Mouse (Mus musculus): ENCODE results near the gene Fkbpl. TPM values are rescaled to one million over a fixed set of nuclear protein-coding genes. Genes with fewer than 3 reads are reported as not detected.

The Fkbpl gene
- 14.2 and 16.1 TPM in 2 replicates for polyA plus RNA-seq (2015; fragmentation: Nextera tagmentation; extraction: Ambion mirVana)

DNA sequence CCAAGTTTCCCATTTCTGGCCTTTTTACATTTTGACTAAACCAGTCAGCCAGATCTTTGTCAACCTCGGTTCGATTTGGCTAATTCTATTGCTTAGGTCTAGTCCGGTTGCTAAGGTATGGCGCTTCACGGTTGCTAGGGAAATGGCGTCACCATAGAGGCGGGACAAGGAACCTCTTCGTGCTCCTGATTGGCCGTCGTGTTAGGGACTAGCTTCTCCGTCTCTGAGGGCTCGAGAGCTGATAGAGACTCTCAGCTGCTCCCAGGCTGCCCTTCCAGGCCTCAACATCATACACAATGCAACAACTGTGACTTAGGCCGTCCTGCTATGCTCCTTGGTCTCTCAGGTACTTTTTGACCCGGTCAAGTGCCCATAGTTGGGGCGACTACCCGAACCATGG is at the start of gene Fkbpl:
Fkbpl (plus strand) TSS at position 157 of the 400 bp plus-strand sequence.

DNA sequence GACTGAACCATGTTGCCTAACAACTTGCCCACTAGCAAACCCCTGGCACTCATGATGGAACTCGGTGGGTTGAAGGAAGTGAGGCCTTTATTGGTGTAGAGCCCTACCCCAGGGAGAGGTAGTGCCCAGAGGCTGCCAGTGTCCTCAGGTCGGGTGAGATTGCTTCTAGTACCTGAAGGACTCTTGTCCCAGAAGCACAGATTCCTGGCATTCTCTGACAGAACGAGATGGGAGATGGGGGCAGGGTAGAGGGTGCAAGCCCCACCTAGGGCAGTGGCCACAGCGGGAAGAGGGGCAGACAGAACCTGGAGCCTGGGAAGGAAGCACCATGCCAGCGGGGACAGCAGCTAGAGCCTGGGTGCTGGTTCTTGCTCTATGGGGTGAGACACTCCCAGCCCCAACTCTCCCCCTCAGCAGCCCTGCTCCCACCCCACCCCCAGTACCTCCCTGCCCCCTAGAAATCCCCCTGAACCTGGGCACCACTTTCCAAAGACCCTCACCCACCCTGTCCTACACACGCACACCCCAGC is 46.9 kb upstream of the Fkbpl start, which contains the start of gene Ager:
Ager (plus strand) TSS at position 297 of the 530 bp plus-strand sequence.

DNA sequence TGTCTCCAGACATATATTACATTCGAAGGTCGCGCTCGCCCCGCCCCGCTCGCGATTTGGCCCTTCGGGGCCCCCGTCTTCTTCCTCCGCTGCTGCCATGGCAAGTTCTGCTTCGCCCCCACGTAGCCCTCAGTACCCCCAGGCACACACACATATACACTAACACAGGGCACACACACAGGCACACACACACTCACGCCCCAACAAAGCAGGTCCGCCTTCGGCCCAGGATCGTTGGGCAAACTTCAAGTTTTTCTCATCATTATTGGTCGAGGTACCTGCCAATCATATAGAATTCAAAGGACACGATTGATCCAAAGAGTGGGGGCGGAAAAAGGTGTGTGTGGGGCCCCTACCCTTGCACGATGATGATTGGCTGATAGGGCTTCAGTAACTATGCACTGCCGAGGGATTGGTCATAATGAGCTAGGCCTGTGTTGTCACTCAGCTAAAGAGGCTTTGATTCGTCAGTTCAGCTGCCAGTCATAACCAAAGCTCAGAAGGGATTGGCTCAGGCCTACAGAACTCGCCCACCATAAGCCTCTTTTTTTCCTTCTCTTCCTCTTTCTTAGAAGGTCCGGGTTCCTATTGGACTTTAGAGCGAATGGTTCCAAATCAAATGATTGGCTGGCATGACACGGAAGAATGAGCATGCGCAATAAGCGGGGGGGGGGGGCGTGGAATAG is 41.0 kb upstream of the Fkbpl start, which contains the start of gene Rnf5:
Rnf5 (minus strand) TSS at position 316 of the 686 bp plus-strand sequence.

DNA sequence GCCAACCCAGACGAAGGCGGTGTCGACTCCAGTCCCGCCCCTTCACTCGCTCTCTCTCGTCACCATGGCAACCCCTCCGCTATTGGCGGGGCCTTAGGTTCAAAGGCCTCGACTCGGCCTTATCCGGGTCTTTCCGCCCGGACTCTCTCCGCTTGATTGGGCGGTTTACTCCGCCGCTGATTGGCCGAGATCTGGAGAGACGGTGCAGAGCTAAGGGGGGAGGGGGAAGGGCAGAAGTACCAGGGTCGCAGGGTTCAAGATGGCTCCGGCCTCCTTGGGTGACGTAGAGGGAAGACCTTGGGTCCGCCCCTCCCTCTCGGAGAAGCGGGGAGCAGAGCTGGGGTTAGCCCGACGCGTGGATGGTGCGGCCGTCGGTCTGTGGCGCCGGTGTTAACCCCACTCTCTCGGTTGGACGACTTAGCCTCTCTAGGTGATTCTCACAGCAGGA is 40.5 kb upstream of the Fkbpl start, which contains the start of gene Agpat1:
Agpat1 (plus strand) TSS at position 202 of the 448 bp plus-strand sequence.

DNA sequence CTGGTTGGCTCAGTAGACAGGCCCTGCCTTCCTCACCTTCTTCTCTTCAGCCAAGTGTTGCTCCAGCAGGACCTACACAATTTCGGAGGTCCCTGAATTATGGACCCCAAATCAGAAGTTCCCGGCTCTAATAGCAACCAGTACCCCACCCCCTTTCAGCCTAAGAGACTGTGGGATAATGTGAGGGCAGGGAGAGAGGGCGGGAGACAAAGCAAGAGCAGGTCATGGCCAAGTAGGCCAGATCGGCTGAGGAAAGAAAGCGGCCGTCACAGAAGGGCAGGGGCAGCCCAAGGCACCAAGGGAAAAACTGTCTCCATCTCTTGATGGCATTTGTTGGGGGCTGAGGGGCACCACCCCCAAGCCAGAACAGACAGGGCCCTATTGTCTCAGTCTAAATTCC is 28.7 kb upstream of the Fkbpl start, which contains the start of gene Egfl8:
Egfl8 (minus strand) TSS at position 101 of the 400 bp plus-strand sequence.

DNA sequence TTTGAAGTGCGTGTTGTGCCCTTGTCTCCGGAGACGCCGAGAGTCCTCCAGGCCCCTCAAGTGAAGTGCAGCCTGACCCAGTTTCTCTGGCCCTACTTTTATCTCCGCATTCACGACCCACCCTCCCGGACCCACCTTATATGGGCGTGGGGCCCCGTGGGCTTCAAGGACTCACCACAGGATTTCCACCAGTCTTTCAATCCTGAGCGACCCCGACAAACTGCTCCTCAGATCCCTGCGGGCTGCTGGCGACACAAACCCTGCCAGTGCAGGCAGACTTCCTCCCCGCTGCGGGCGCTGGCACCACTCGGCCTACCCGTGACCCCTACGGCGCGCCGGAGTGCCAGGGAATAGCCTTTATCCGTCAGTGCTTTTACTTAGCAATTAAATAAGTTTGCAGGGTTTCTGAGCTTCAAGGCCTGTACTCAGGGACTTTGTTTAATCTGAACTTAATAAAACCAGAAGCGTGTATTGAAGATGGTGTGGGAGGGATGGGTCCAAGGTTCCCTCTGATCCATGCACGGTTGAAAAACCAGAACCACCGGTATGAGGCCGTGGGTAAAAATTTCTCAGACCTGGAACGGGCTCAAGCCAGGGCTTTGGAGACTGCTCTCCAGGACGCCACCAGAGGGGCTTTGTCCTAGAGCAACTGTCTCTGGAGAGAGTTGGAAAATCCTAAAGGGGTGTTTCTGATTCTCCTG is 16.5 kb upstream of the Fkbpl start, which contains the start of gene Ppt2:
Ppt2 (minus strand) TSS at position 568 of the 701 bp plus-strand sequence.

DNA sequence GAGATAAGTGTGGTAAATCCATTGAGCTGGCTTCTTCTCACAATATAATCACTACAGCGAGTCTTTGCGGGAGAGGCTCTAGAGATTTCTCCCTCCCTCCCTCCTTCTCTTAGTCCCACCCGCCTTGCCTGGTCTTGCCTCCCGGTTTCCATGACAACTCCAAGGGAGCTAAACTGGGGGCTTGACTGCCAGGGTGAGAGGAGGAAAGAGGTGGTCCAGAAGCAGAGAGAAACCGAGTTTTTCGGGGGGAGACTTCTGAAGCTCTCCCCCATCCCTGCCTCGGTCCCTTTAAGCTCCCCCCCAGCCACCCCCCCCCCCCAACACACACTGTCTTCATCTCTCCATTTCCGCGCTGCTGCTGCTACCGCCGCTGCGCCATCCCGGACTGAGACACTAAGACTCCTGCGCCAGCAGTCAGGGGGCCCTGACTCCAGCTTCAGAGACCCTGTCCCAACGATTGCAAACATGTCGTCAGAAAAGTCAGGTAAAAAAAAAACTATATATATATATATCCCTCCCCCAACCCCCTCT is 15.3 kb upstream of the Fkbpl start, which contains the start of gene Prrt1:
Prrt1 (plus strand) TSS at position 313 of the 531 bp plus-strand sequence.

DNA sequence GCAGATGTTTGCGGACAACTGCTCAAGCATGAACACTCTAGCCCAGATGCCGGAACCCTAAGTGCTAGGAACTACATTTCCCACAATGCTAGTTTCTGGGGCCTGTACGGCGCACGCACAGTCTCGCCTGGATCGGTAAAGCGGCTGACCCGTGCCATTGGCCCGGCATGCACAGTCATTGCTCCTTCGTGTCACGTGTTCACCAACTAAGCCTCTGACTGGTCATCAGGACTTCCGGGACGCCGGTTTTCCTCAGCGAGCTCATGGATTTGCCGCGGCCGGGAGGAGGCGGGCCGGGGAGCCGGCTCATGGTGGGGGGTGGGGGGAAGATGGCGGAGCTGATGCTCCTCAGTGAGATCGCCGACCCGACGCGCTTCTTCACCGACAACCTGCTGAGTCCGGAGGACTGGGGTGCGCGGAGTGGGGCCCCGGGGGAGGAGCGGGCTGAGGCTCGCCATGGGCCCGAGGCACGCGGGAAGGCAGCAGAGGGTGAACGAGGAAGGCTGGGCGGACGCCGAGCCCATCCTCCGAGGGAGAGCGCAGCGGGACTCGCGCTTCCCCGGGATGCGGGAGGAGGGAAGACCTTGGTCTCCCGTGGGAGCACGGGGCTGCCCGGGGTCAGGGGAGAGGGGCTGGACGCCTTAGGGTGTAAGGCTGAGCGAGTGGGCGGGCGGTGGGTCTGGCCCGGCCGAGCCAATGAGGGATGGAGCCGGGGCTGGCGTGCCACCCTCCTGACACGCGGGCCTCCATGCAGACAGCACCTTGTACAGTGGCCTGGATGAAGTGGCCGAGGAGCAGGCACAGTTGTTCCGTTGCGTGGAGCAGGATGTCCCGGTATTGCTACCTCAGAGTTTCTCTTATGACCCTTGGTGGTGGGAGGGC is 2.6 kb downstream of the Fkbpl start, which contains the start of gene Atf6b:
Atf6b (plus strand) TSS at position 241 of the 882 bp plus-strand sequence.

DNA sequence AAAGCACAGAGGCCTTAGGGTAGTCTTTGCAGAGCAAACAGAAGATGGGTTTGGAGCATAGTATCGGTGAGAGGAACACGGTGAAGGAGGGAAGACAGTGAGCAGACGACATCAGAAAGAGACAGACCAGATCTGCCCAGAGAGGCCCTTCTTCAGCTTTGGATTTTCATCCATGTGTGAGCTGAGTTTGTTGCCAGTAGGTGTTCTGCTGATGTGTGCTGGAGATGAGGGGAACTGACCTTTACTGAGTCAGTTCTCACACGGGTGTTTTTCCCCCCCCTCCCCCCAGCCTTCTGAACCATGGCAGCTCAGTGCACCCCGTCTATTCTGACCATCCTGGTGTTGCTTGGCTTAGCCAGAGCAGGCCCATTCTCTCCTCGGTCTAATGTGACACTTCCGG is 25.7 kb downstream of the Fkbpl start, which contains the start of gene Tnxb:
Tnxb (plus strand) TSS at position 301 of the 400 bp plus-strand sequence.

Other genes starting within 250 kb of the Fkbpl start
- 5.3 and 6.1 TPM in 2 replicates for gene BC051142, start 245.9 kb upstream of the Fkbpl start, polyA plus RNA-seq (2015; fragmentation: Nextera tagmentation; extraction: Ambion mirVana)
- gene Btnl4, start 167.4 kb upstream of the Fkbpl start, polyA plus RNA-seq (2015; fragmentation: Nextera tagmentation; extraction: Ambion mirVana) = not detected in 2 replicates
- gene Btnl6, start 127.4 kb upstream of the Fkbpl start, polyA plus RNA-seq (2015; fragmentation: Nextera tagmentation; extraction: Ambion mirVana) = not detected in 2 replicates
- 4.4 and 6.3 TPM in 2 replicates for gene Notch4, start 80.5 kb upstream of the Fkbpl start, polyA plus RNA-seq (2015; fragmentation: Nextera tagmentation; extraction: Ambion mirVana)
- gene Gpsm3, start 55.0 kb upstream of the Fkbpl start, polyA plus RNA-seq (2015; fragmentation: Nextera tagmentation; extraction: Ambion mirVana) = 5.5 and 6.8 TPM in 2 replicates
- gene Pbx2, start 53.5 kb upstream of the Fkbpl start, polyA plus RNA-seq (2015; fragmentation: Nextera tagmentation; extraction: Ambion mirVana) = 8.9 and 10.0 TPM in 2 replicates
- gene Ager, start 46.9 kb upstream of the Fkbpl start, polyA plus RNA-seq (2015; fragmentation: Nextera tagmentation; extraction: Ambion mirVana) = 1.5 and 2.5 TPM in 2 replicates
- gene Rnf5, start 41.1 kb upstream of the Fkbpl start, polyA plus RNA-seq (2015; fragmentation: Nextera tagmentation; extraction: Ambion mirVana) = 231 and 242 TPM in 2 replicates
- gene Agpat1, start 40.5 kb upstream of the Fkbpl start, polyA plus RNA-seq (2015; fragmentation: Nextera tagmentation; extraction: Ambion mirVana) = 109 and 123 TPM in 2 replicates
- gene Egfl8, start 28.8 kb upstream of the Fkbpl start, polyA plus RNA-seq (2015; fragmentation: Nextera tagmentation; extraction: Ambion mirVana) = 23.9 and 34.3 TPM in 2 replicates
- 20.3 and 21.8 TPM in 2 replicates for gene Ppt2, start 16.3 kb upstream of the Fkbpl start, polyA plus RNA-seq (2015; fragmentation: Nextera tagmentation; extraction: Ambion mirVana)
- gene Prrt1, start 15.2 kb upstream of the Fkbpl start, polyA plus RNA-seq (2015; fragmentation: Nextera tagmentation; extraction: Ambion mirVana) = 7.6 and 8.8 TPM in 2 replicates
- 73.3 and 80.3 TPM in 2 replicates for gene Atf6b, start 2.4 kb downstream of the Fkbpl start, polyA plus RNA-seq (2015; fragmentation: Nextera tagmentation; extraction: Ambion mirVana)
- gene Tnxb, start 25.8 kb downstream of the Fkbpl start, polyA plus RNA-seq (2015; fragmentation: Nextera tagmentation; extraction: Ambion mirVana) = 0.84 and 1.1 TPM in 2 replicates
- 2.0 and 2.5 TPM in 2 replicates for gene C4b, start 99.1 kb downstream of the Fkbpl start, polyA plus RNA-seq (2015; fragmentation: Nextera tagmentation; extraction: Ambion mirVana)
- gene Cyp21a1, start 159.8 kb downstream of the Fkbpl start, polyA plus RNA-seq (2015; fragmentation: Nextera tagmentation; extraction: Ambion mirVana) = not detected in 2 replicates
- 39.4 and 46.3 TPM in 2 replicates for gene Stk19, start 192.2 kb downstream of the Fkbpl start, polyA plus RNA-seq (2015; fragmentation: Nextera tagmentation; extraction: Ambion mirVana)
- 40.6 and 50.7 TPM in 2 replicates for gene Dxo, start 192.3 kb downstream of the Fkbpl start, polyA plus RNA-seq (2015; fragmentation: Nextera tagmentation; extraction: Ambion mirVana)
- 39.3 and 47.4 TPM in 2 replicates for gene Skiv2l, start 205.4 kb downstream of the Fkbpl start, polyA plus RNA-seq (2015; fragmentation: Nextera tagmentation; extraction: Ambion mirVana)
- 57.6 and 63.6 TPM in 2 replicates for gene Nelfe, start 205.6 kb downstream of the Fkbpl start, polyA plus RNA-seq (2015; fragmentation: Nextera tagmentation; extraction: Ambion mirVana)
- 1.4 and 1.6 TPM in 2 replicates for gene Cfb, start 217.8 kb downstream of the Fkbpl start, polyA plus RNA-seq (2015; fragmentation: Nextera tagmentation; extraction: Ambion mirVana)
- gene Zbtb12, start 234.7 kb downstream of the Fkbpl start, polyA plus RNA-seq (2015; fragmentation: Nextera tagmentation; extraction: Ambion mirVana) = 6.0 and 6.9 TPM in 2 replicates
- not detected in 2 replicates for gene Gm20547, start 237.3 kb downstream of the Fkbpl start, polyA plus RNA-seq (2015; fragmentation: Nextera tagmentation; extraction: Ambion mirVana)